Mouse (Mus musculus) heart, postnatal 0 days (tissue): ENCODE data around the gene Ntn4. TPM values are rescaled to one million over a fixed set of nuclear protein-coding genes. Genes with fewer than 3 reads are reported as not detected.

Experiments
- ATAC-seq: fragments of 200-750 bp; cut with Nextera tagmentation; 2 replicates; pipeline ENCODE4 v1.8.0; 2017; ENCODE audit warnings: low read depth, moderate number of reproducible peaks, moderate library complexity; ENCODE audit not compliant: insufficient read depth
- DNase-seq: peaks from one replicate; pipeline ENCODE4 v3.0.0-alpha.2; 2016; ENCODE audit warnings: low spot score
- H3K27ac ChIP-seq: fragments of 300-500 bp; sonication (generic); 2 replicates; pipeline ENCODE4 v1.5.1; 2014; ENCODE audit warnings: low read depth, mild to moderate bottlenecking
- H3K27me3 ChIP-seq: fragments of 300-500 bp; sonication (generic); 2 replicates; pipeline ENCODE4 v1.6.1; 2014; ENCODE audit warnings: low read length, mixed read lengths; ENCODE audit not compliant: control insufficient read depth, insufficient read depth
- H3K36me3 ChIP-seq: fragments of 300-500 bp; sonication (generic); replicated peaks from 2 replicates; pipeline ENCODE4 v1.6.1; 2014; ENCODE audit warnings: low read length, mixed read lengths; ENCODE audit not compliant: control insufficient read depth, insufficient read depth
- H3K4me1 ChIP-seq: fragments of 300-500 bp; sonication (generic); 2 replicates; pipeline ENCODE4 v1.6.1; 2014; ENCODE audit warnings: antibody characterized with exemption; ENCODE audit not compliant: control insufficient read depth, insufficient read depth
- H3K4me2 ChIP-seq: fragments of 300-500 bp; sonication (generic); 2 replicates; pipeline ENCODE4 v1.6.1; 2014; ENCODE audit warnings: low read depth, mild to moderate bottlenecking, low read length, moderate library complexity
- H3K4me3 ChIP-seq: fragments of 300-500 bp; sonication (generic); 2 replicates; pipeline ENCODE4 v1.5.1; 2014; ENCODE audit warnings: low read depth, low read length
- H3K9ac ChIP-seq: fragments of 300-500 bp; sonication (generic); replicated peaks from 2 replicates; pipeline ENCODE4 v1.6.1; 2014; ENCODE audit warnings: low read depth, low read length, mixed read lengths
- H3K9me3 ChIP-seq: fragments of 300-500 bp; sonication (generic); replicated peaks from 2 replicates; pipeline ENCODE4 v1.6.1; 2016; ENCODE audit warnings: low read length; ENCODE audit not compliant: control insufficient read depth
- CTCF ChIP-seq: IDR thresholded peaks from 2 replicates; pipeline ENCODE4 v1.5.1; 2016; ENCODE audit warnings: antibody characterized with exemption, control low read depth, low read depth
- EP300 ChIP-seq: IDR thresholded peaks from 2 replicates; pipeline ENCODE4 v1.6.1; 2016; ENCODE audit warnings: antibody characterized with exemption, low read depth
- WGBS: fragments of 180-500 bp; shearing (Covaris S2); extraction: QIAGEN DNeasy Blood & Tissue Kit; methylation state at CpG from one replicate; pipeline ENCODE4 v1.1.7; 2014; 5-methylcytosine and 5-hydroxymethylcytosine counted together
- polyA plus RNA-seq: library from polyadenylated mRNA; unstranded; fragments of >200 nt; fragmentation: Nextera tagmentation; extraction: Ambion mirVana; gene quantifications from 2 replicates; pipeline ENCODE4 v1.2.1, GENCODE M21; 2015
- total RNA-seq: library from RNA; depleted of rRNA; stranded (reverse); fragments of >200 nt; gene quantifications from 2 replicates; pipeline ENCODE4 v1.2.3, GENCODE M21; 2014; ENCODE audit warnings: low replicate concordance

Gene Ntn4
- total and polyA plus RNA-seq, 2 experiments from 2014 or later, result 2.5 to 37.2 TPM

DNA sequence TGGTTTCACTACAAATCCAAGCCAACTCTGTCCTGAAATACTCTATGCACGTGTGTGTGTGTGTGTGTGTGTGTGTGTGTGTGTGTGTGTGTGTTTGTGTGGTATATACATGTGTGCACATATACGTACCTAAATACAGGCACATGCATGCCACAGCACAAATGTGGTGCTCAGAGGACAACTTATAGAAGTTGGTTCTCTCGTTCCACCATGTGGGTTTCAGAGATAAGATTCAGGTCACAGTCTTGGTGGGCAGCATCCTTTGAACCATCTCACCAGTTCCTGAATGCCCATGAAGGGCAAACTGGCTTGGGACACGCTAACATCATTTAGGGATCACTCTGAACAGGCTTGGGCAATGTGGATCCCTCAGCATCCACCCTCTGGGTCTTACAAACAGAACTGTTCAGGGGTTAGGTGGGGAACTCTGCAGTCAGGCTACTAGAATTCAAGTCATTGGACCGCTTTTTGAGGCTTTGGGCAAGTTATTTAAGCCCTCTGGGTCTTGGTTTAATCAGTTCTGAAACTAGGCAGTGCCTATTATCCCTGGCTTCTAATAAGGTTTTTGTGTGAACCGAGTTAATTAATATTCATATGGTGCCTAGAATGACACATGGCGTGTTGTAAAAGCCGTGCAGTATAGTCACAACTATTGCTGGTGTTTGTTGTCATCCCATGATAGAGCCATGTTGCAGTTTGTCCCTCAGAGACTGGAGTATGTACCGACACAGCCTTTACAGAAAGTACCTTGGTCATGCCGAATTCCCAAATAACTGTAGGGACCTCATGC is 59.4 kb downstream of the Ntn4 start:
- DNase-seq, result no peak
- TF ChIP-seq EP300 (no peak), CTCF (no peak)

GRCm38 (mm10) chr10:93700589-93701363 is 60.3 kb downstream of the Ntn4 start:
- no peaks in the 10 kb centered on the region for H3K27me3 ChIP-seq
- no peak for ATAC-seq
- H3K4me1 ChIP-seq, result no peaks in the 10 kb centered on the region
- no peaks in the 10 kb centered on the region for H3K9me3 ChIP-seq
- H3K4me2 ChIP-seq, result peak overlapping the region; percentile 7
- DNase-seq, result no peak
- H3K27ac ChIP-seq, result no peak overlapping the region
- H3K36me3 ChIP-seq, result no peaks in the 10 kb centered on the region; the same call in 1 of the 2 replicates
- 68% methylated on average over 21 of the region's 21 CpGs for WGBS
- 0 out of 2 replicates have a peak overlapping the region, but pooled peaks have one; percentile 1 for H3K4me3 ChIP-seq
- TF ChIP-seq CTCF (no peak), EP300 (no peak)
- no peak overlapping the region for H3K9ac ChIP-seq

More for the DNA sequence above, 59.4 kb downstream of the Ntn4 start:
- 82% methylated on average over 10 of the region's 10 CpGs for WGBS
- ATAC-seq, result no peak
- Histone ChIP-seq H3K36me3 (no peaks in the 10 kb centered on the region), H3K27me3 (no peaks in the 10 kb centered on the region), H3K27ac (no peak overlapping the region), H3K4me1 (no peaks in the 10 kb centered on the region), H3K9ac (no peak overlapping the region), H3K4me2 (no peak overlapping the region), H3K9me3 (no peaks in the 10 kb centered on the region), H3K4me3 (no peak overlapping the region)

- Histone ChIP-seq H3K36me3 (no peaks in the 10 kb centered on the region; the same call in 1 of the 2 replicates), H3K9ac (no peak overlapping the region), H3K4me2 (no peak overlapping the region), H3K27ac (no peak overlapping the region), H3K9me3 (no peaks in the 10 kb centered on the region), H3K27me3 (no peaks in the 10 kb centered on the region), H3K4me3 (no peak overlapping the region), H3K4me1 (peaks cover 10% of the 10 kb centered on the region; the same call in 1 of the 2 replicates)
- 82% methylated on average over 4 of the region's 4 CpGs for WGBS
- ATAC-seq (no peak), DNase-seq (no peak)
- TF ChIP-seq EP300 (no peak), CTCF (no peak)
Measured at GRCm38 (mm10) chr10:93703946-93704345, 63.5 kb downstream of the Ntn4 start.

DNA sequence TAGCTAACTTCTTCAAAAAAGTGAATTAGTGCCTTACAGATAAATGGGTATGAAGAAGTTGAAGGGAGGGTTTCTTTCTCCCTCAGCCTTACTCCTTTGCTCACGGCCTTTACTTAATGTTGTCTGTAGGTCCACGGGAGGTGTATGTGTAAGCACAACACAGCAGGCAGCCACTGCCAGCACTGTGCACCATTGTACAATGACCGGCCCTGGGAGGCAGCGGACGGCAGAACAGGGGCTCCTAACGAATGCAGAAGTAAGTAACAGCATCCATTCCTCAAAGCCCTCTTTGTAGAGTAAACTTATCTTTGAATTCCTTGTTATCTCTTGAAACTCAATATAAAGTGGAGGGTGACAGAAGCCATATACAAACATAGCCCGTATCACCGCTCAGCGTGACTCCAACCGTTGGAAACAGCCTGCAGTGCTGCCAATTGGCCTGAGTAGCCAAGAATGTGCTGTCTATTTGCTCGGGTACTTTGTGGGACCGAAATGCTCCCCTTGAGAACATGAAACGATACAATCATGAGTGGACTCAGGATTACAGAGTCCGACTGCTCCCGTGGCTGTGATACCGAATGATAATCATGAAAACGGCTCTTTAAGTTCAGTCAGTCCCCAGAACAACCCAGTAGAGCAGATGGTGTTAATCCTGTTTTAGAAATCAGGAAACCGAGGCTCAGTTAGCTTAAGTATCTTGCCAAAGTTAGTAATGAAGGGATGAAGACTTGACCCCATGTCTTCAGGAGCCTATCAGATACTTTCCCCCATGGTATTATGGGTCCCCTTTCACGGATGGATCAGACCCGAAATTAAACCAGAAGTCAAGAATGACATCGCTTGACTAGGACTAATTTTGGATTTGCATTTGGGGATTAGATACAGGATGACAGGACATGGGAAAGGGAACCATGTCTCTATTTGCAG is 66.9 kb downstream of the Ntn4 start:
- ATAC-seq (peak; percentile 87), DNase-seq (peak; percentile 83)
- Histone ChIP-seq H3K9me3 (no peaks in the 10 kb centered on the region), H3K4me1 (peaks cover 11% of the 10 kb centered on the region; the same call in 1 of the 2 replicates), H3K4me2 (peak overlapping the region; percentile 42), H3K4me3 (no peak overlapping the region), H3K9ac (0 out of 2 replicates have a peak overlapping the region, but pooled peaks have one; percentile 3), H3K36me3 (peaks cover 24% of the 10 kb centered on the region), H3K27ac (peak overlapping the region; percentile 88), H3K27me3 (no peaks in the 10 kb centered on the region)
- TF ChIP-seq EP300 (peak; percentile 96), CTCF (no peak)
- 21% methylated on average over 21 of the region's 21 CpGs for WGBS

DNA sequence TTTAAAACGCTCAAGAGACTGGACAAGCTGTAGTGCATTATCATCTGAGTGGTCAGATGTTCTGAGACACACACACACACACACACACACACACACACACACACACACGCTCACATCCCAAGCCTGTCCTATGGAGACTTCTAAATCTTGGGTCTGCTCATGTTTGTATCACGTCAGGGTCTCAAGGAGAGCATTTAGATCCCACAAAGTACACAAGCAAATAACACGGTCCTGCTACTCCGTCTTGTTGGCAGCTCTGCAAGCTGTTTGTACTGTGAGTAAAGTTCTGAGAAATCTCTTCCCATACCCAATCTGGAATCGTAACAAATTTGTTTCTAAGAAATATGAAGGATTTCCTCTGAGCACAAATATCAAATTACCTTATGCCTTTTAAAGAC is 67.6 kb downstream of the Ntn4 start:
- peak; percentile 10; the same call in 1 of the 2 replicates for ATAC-seq
- WGBS, result 46% methylated on average over 6 of the region's 6 CpGs

More for the DNA sequence above, 67.6 kb downstream of the Ntn4 start:
- no peak for TF ChIP-seq CTCF
- no peak for TF ChIP-seq EP300
- Histone ChIP-seq H3K36me3 (peaks cover 24% of the 10 kb centered on the region), H3K27ac (peak overlapping the region; percentile 88), H3K9ac (no peak overlapping the region), H3K9me3 (no peaks in the 10 kb centered on the region), H3K27me3 (no peaks in the 10 kb centered on the region), H3K4me1 (peaks cover 11% of the 10 kb centered on the region; the same call in 1 of the 2 replicates), H3K4me3 (no peak overlapping the region), H3K4me2 (peak overlapping the region; percentile 42; the same call in 1 of the 2 replicates)
- DNase-seq, result peak; percentile 30
